Mouse (Mus musculus) mammary gland, adult 2 months (tissue): ENCODE measurements around the gene Angel2. TPM values are rescaled to one million over a fixed set of nuclear protein-coding genes. Genes with fewer than 3 reads are reported as not detected.

Experiments
- polyA plus RNA-seq: library from polyadenylated mRNA; depleted of rRNA; stranded (reverse); fragments of >200 nt; gene quantifications from 2 replicates; pipeline ENCODE4 v1.2.3, GENCODE M21; 2012; ENCODE audit warnings: low replicate concordance; rRNA removed

Angel2 gene
- 21.4 and 28.8 TPM in 2 replicates for polyA plus RNA-seq

DNA sequence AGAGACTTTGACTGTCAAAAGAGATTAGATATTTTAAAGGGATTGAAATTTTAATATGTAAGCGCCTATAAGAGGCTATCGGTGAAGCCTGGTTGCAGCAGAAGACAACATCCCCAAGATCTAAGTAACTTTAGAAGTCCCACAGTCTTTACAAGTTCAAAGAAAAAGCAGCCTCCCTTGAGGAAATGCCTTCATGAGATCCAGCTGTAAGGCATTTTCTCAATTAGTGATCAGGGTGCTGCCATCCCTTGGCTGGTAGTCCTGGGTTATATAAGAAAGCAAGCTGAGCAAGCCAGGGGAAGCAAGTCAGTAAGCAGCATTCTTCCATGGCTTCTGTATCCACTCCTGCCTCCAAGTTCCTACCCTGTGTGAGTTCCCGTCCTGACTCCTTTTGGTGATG is at the start of gene Angel2:
TSS of gene Angel2 (plus strand) at position 301 of the 400 bp plus-strand sequence.

DNA sequence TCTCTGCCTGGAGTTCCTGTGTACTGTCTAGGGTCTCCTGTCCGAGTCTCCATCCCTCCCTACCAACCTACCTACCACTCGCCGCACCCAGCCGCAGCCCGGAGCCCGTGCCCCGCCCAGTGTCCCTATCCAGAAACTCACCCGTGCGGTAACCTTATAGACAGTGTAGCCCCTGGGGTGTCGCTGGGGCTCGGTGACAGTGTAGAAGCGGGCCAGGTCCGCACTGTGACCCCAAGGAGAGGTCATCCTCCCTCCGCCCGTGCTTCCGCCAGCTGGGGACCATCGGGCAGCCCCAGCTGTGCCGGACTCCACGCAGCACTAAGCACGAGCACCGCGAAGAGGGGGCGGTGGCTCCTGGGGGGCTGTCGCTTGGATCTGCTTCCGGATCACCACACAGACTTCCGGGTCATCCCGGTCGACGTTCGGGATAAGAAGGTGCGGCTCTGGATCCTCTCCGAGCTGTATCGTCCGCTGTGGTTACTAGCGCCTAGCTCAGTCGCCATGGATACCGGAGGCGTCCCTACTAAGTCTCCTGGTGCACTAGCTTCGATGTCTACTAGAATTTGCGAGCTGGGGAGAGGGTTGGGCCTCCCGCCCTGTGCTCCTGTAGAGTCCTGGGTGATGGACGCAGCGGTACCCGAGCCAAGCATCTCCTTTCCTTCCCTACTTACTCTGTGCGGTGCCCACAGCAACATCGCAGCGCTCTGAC is 13.3 kb upstream of the Angel2 start, which contains the start of gene Rps6kc1:
TSS of gene Rps6kc1 (minus strand) at position 356 of the 709 bp plus-strand sequence.

DNA sequence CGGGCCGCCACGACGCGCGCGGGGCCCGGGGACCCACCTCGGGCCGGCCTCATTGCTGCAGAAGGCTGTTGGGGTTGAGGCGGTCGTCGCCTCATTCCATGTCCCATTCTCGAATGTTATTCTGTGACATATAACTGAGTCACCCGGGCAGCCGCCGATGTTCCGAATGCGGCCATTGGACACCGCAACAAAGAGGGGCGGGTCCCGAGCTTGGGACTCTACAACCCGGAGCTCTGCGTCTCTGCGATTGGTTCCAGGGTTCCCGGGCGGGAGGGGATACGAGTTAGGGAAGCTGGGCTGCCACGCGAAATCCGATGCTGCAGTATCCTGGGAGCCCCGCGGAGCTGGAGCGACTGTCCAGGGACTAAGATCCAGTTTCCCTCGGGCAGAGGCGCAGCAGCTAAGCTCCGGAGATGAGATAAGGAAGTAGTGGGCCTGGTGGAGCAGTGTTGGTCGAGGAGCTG is 54.2 kb downstream of the Angel2 start, which contains the start of gene Vash2:
TSS of gene Vash2 (minus strand) at position 197 of the 464 bp plus-strand sequence.

Other genes starting within 250 kb of the Angel2 start
- gene Rps6kc1, start 13.3 kb upstream of the Angel2 start, polyA plus RNA-seq, result 4.3 and 6.6 TPM in 2 replicates
- gene Vash2, start 54.2 kb downstream of the Angel2 start, polyA plus RNA-seq, result 1.1 and 4.5 TPM in 2 replicates
- 26.7 and 34.8 TPM in 2 replicates for gene Flvcr1, start 101.0 kb downstream of the Angel2 start, polyA plus RNA-seq
- gene Spata45, start 111.5 kb downstream of the Angel2 start, polyA plus RNA-seq, result not detected in 2 replicates
- gene Tatdn3, start 137.8 kb downstream of the Angel2 start, polyA plus RNA-seq, result 3.3 and 10.9 TPM in 2 replicates
- gene Nsl1, start 137.9 kb downstream of the Angel2 start, polyA plus RNA-seq, result 0.47 and 1.1 TPM in 2 replicates
- 16.2 and 28.0 TPM in 2 replicates for gene Batf3, start 172.7 kb downstream of the Angel2 start, polyA plus RNA-seq
- gene Fam71a, start 239.7 kb downstream of the Angel2 start, polyA plus RNA-seq, result not detected in 2 replicates